Mouse (Mus musculus) limb, embryonic 14.5 days (tissue): Measurements from ENCODE around the gene Ascc3. TPM values are rescaled to one million over a fixed set of nuclear protein-coding genes. Genes with fewer than 3 reads are reported as not detected.

Experiments
- ATAC-seq: fragments of 200-750 bp; cut with Nextera tagmentation; 2 replicates; pipeline ENCODE4 v1.8.0; 2017; ENCODE audit warnings: low read depth, moderate number of reproducible peaks, moderate TSS enrichment; ENCODE audit not compliant: low FRiP score
- DNase-seq: peaks from one replicate; pipeline ENCODE4 v3.0.0-alpha.2; 2015; ENCODE audit warnings: low spot score
- H3K27ac ChIP-seq: fragments of 300-500 bp; sonication (generic); replicated peaks from 2 replicates; pipeline ENCODE4 v1.5.1; 2014; ENCODE audit warnings: low read depth, mild to moderate bottlenecking, low read length, moderate library complexity, mixed read lengths
- H3K27me3 ChIP-seq: fragments of 300-500 bp; sonication (generic); 2 replicates; pipeline ENCODE4 v1.6.1; 2014; ENCODE audit warnings: low read length, mixed read lengths; ENCODE audit not compliant: control insufficient read depth, insufficient read depth
- H3K36me3 ChIP-seq: fragments of 300-500 bp; sonication (generic); 2 replicates; pipeline ENCODE4 v1.6.1; 2014; ENCODE audit warnings: mild to moderate bottlenecking, low read length, moderate library complexity, mixed read lengths; ENCODE audit not compliant: control insufficient read depth, insufficient read depth
- H3K4me1 ChIP-seq: fragments of 300-500 bp; sonication (generic); 2 replicates; pipeline ENCODE4 v1.6.1; 2014; ENCODE audit warnings: antibody characterized with exemption, low read length, mixed read lengths; ENCODE audit not compliant: control insufficient read depth, insufficient read depth
- H3K4me2 ChIP-seq: fragments of 300-500 bp; sonication (generic); replicated peaks from 2 replicates; pipeline ENCODE4 v1.6.1; 2014; ENCODE audit warnings: low read depth, mild to moderate bottlenecking, low read length, moderate library complexity; ENCODE audit not compliant: severe bottlenecking
- H3K4me3 ChIP-seq: fragments of 300-500 bp; sonication (generic); replicated peaks from 2 replicates; pipeline ENCODE4 v1.5.1; 2014; ENCODE audit warnings: low read length
- H3K9ac ChIP-seq: fragments of 300-500 bp; sonication (generic); 2 replicates; pipeline ENCODE4 v1.6.1; 2014; ENCODE audit warnings: mild to moderate bottlenecking, low read depth, low read length, moderate library complexity; ENCODE audit not compliant: severe bottlenecking
- H3K9me3 ChIP-seq: fragments of 300-500 bp; sonication (generic); 2 replicates; pipeline ENCODE4 v1.6.1; 2016; ENCODE audit warnings: low read length; ENCODE audit not compliant: control insufficient read depth
- POLR2A ChIP-seq: fragments of 200-500 bp; IDR thresholded peaks from 2 replicates; pipeline ENCODE4 v1.8.0; 2012; ENCODE audit warnings: inconsistent platforms, mild to moderate bottlenecking, moderate library complexity, borderline replicate concordance; ENCODE audit not compliant: insufficient read depth, insufficient read length; ENCODE audit errors: extremely low read depth
- WGBS: fragments of 180-500 bp; shearing (Covaris S2); extraction: QIAGEN DNeasy Blood & Tissue Kit; methylation state at CpG from one replicate; pipeline ENCODE4 v1.1.7; 2014; 5-methylcytosine and 5-hydroxymethylcytosine counted together
- polyA plus RNA-seq, 2 experiments: library from polyadenylated mRNA; depleted of rRNA in 1 of 2; stranded (reverse) in 1 of 2; unstranded in 1 of 2; fragments of >200 nt; fragmentation: Nextera tagmentation in 1 of 2; extraction: Ambion mirVana in 1 of 2; gene quantifications; 2 replicates each; pipeline versions ENCODE4 v1.2.1 to v1.2.3; 2012 to 2014

Gene Ascc3
- polyA plus RNA-seq, 2 experiments = 22.5 to 25.0 TPM

DNA sequence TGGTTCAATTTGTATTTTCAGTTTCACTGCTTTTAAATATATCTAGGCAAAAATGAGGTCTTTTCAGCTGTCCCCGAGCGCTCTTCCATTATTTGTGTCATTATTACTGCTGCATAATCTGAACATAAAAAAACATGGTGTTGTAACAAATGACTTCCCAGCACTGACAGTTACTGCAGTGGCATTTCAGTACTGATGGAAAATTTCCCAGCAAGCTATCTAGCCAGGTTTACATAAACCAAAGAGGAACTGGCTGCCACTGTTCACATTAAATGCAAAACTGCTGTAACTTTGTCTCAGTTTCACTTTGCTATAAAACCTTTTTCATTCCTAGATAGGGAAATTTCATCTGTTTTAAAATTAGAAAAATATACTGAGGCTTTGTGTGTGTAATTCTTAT is 170.5 kb downstream of the Ascc3 start:
- Histone ChIP-seq H3K36me3 (peaks cover 6% of the 10 kb centered on the region), H3K9me3 (no peaks in the 10 kb centered on the region), H3K4me1 (no peaks in the 10 kb centered on the region; the same call in 1 of the 2 replicates), H3K27ac (no peak overlapping the region), H3K4me3 (no peak overlapping the region), H3K9ac (no peak overlapping the region), H3K4me2 (no peak overlapping the region), H3K27me3 (no peaks in the 10 kb centered on the region)
- ATAC-seq (no peak), DNase-seq (no peak)
- 49% methylated on average over 2 of the region's 2 CpGs for WGBS
- TF ChIP-seq POLR2A = no peak

DNA sequence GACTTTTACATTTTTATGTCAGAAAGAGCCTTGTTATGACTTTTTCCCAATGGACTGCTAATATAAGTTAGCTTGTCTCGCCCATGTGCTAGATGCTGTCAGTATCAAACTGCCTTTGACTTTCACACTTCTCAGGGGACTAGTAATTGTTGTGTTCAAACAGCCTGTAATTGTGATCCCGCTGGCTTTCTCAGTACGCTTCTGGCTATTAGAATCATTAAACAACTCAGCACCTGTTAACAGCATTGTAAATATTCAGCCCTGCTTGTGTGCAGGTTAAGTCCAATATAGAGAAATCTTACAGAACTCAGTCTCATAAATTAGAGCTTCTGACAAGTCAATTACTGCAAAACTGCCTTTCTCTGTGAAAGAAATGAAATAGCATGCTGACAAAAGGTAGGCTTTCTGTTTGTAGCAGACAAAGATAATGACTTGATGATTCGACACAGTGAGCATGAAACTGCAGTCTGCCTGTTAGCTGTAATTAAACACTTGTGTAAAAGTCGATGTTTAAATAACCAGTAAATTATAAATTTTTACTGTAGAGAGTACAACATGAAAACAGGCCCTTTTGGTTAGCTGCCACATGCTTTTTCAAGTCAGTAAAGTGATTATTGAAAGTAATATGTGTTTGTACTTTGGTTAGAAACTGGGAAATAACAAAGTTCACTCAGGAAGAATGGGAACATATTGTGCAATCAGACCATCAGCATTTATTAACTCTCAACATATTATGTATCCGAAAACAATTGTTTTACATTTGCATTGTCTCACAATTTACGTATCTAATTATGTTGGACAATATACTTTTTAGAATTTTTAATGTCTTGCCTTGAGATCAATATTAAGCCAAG is 171.2 kb downstream of the Ascc3 start:
- H3K4me3 ChIP-seq = no peak overlapping the region
- no peak for ATAC-seq
- no peaks in the 10 kb centered on the region for H3K9me3 ChIP-seq
- no peak overlapping the region for H3K9ac ChIP-seq
- no peak for DNase-seq
- WGBS = 25% methylated on average over 7 of the region's 7 CpGs
- no peak overlapping the region for H3K27ac ChIP-seq
- no peaks in the 10 kb centered on the region; the same call in 1 of the 2 replicates for H3K4me1 ChIP-seq
- no peak overlapping the region for H3K4me2 ChIP-seq
- H3K27me3 ChIP-seq = no peaks in the 10 kb centered on the region
- no peaks in the 10 kb centered on the region for H3K36me3 ChIP-seq
- no peak for TF ChIP-seq POLR2A

DNA sequence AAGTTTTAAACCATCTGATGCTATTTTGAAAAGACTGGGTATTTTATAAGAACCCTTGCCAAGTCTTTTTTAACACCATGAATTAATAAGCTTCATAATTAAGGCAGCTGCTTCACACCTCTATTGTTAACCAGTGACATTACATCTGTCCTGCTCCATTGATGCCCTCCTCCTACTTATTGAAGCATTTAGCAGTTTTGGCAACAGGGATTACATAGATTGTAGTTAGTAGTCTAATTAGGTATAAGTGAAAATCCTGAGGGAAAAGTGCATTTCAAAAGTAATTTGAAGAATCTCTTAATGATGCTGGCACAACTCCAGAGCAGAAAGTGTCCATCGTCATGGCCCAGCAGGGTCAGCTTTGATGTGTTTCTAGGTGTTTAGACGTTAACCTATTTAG is 180.3 kb downstream of the Ascc3 start:
- Histone ChIP-seq H3K36me3 (no peaks in the 10 kb centered on the region), H3K4me1 (no peaks in the 10 kb centered on the region), H3K9ac (no peak overlapping the region), H3K4me3 (no peak overlapping the region), H3K27me3 (no peaks in the 10 kb centered on the region), H3K9me3 (no peaks in the 10 kb centered on the region), H3K27ac (no peak overlapping the region), H3K4me2 (no peak overlapping the region)
- DNase-seq = no peak
- no peak for TF ChIP-seq POLR2A
- ATAC-seq = no peak
- WGBS = 53% methylated on average over 2 of the region's 2 CpGs

DNA sequence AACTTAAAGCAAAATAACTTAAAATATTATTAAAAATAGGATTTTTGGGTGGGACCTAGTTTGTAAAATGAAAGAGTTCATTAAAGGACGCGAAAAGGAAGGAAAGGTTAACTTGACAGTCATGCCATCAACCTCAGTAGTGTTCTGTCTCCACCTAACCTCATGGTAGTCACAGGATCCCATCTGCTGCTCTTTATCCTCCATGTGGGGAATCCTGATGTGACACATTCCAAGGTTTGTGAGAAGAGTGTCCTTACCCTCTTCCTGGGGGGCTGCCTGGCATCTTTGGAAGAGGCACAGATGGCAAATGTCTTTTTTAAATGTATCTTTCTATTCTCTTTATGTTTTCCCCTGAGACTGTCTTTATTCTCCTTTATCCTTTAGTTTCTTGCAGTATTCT is 181.4 kb downstream of the Ascc3 start:
- Histone ChIP-seq H3K9ac (no peak overlapping the region), H3K27ac (no peak overlapping the region), H3K9me3 (no peaks in the 10 kb centered on the region), H3K4me3 (no peak overlapping the region), H3K36me3 (no peaks in the 10 kb centered on the region), H3K4me1 (no peaks in the 10 kb centered on the region), H3K4me2 (no peak overlapping the region), H3K27me3 (no peaks in the 10 kb centered on the region)
- TF ChIP-seq POLR2A = no peak
- ATAC-seq = no peak
- 90% methylated on average over 2 of the region's 2 CpGs for WGBS
- no peak for DNase-seq

DNA sequence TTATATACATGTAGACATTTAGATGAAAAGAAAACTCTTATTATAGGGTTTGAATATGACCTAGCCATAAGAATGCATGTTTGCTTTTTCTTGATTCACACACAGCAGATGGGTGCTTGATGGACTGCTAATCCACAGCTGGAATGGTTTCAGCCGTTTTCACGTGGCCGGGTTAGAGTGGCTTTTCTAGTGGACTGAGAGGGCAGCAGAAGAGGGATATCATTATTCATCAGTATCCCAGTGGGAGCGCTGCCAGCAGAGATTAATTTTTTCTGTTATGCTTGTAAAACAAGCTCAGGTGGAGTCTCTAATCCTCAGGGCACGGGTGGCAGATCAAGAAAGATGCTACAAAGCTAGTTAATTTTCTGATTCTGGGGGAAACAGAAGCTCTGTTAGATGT is 200.4 kb downstream of the Ascc3 start:
- Histone ChIP-seq H3K4me2 (no peak overlapping the region), H3K27me3 (no peaks in the 10 kb centered on the region), H3K4me1 (no peaks in the 10 kb centered on the region), H3K9me3 (no peaks in the 10 kb centered on the region), H3K27ac (no peak overlapping the region), H3K36me3 (no peaks in the 10 kb centered on the region), H3K9ac (no peak overlapping the region), H3K4me3 (no peak overlapping the region)
- no peak for TF ChIP-seq POLR2A
- 50% methylated on average over 5 of the region's 5 CpGs for WGBS
- ATAC-seq (no peak), DNase-seq (no peak)
